2 mouse cellular contexts compared by ENCODE assay signal in the genomic region with DNA sequence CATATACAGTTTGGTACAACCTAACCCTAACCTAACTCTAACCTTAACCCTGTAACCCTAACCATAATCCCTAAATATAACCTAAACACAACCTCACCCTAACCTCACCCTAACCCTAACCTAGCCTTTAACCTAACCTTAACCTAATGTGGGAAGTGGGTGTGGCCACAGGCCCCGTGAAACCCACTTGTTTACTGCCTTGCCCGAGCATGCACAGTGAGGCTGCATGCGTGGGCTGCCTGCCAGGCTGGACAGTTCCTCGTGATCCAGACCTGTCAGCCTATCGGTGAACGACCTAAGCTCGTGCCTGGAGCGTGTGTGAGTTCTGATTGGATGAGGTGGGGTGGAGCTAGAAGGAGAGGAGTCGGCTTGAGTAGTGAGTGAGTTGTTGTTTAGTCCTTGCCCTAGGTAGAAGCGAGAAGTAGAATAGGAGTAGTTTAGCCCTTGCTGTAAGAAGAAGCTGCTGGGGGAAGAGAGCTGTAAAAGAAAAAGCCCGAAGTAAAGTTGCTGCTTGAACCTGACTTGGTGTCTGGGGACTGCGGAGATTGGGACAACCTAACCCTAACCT. TPM values are rescaled to one million over a fixed set of nuclear protein-coding genes. Genes with fewer than 3 reads are reported as not detected.
"Had no signal": no experiment of that assay in that cellular context is flagged by ENCODE, and none has a peak within 500 bp of the region (broad histone marks: within the 10 kb centered on the region; RNA-seq: fewer than 3 reads in every experiment).

No protein-coding gene starts in this region.

RNA-seq across cellular contexts. Expression of gene Zdbf2, which starts 50.6 kb away (rescaled TPM):
- total RNA-seq: granulocyte monocyte progenitor cell, adult 5-6 weeks had no signal
- polyA plus RNA-seq: liver, adult 2 months had no signal
